Mouse (Mus musculus): Measurements from ENCODE around the gene Vti1b. TPM values are rescaled to one million over a fixed set of nuclear protein-coding genes. Genes with fewer than 3 reads are reported as not detected.
A peak's percentile ranks its signal among the peaks of the same experiment; 100 is the strongest.

Vti1b gene
- polyA plus RNA-seq, 1 experiment from 2014 or later: 87.5 TPM

GRCm38 (mm10) chr12:79135105-79135504, 37.4 kb downstream of the Vti1b start:
- H3K4me2 ChIP-seq: no peak overlapping the region
- peaks cover 11% of the 10 kb centered on the region; the same call in 1 of the 2 replicates for H3K4me1 ChIP-seq
- no peaks in the 10 kb centered on the region for H3K9me3 ChIP-seq
- no peak for ATAC-seq (ENCODE audit: borderline replicate concordance, extremely low read depth, low FRiP score, low TSS enrichment)
- 24% methylated on average over 4 of the region's 4 CpGs for WGBS
- H3K36me3 ChIP-seq: no peaks in the 10 kb centered on the region
- no peak overlapping the region for H3K4me3 ChIP-seq
- H3K27me3 ChIP-seq: peaks cover 34% of the 10 kb centered on the region
- no peak overlapping the region for H3K9ac ChIP-seq
- H3K27ac ChIP-seq: no peak overlapping the region

GRCm38 (mm10) chr12:79134676-79135075, 37.8 kb downstream of the Vti1b start:
- Histone ChIP-seq H3K4me2 (no peak overlapping the region), H3K4me1 (peaks cover 11% of the 10 kb centered on the region; the same call in 1 of the 2 replicates), H3K9me3 (no peaks in the 10 kb centered on the region), H3K4me3 (no peak overlapping the region), H3K27ac (no peak overlapping the region), H3K9ac (no peak overlapping the region), H3K27me3 (peaks cover 37% of the 10 kb centered on the region), H3K36me3 (no peaks in the 10 kb centered on the region)
- 18% methylated on average over 8 of the region's 8 CpGs for WGBS
- ATAC-seq (ENCODE audit: borderline replicate concordance, extremely low read depth, low FRiP score, low TSS enrichment): no peak

- H3K4me3 ChIP-seq: peak overlapping the region; percentile 40
- peak overlapping the region; percentile 85 for H3K4me2 ChIP-seq
- peaks cover 40% of the 10 kb centered on the region for H3K27me3 ChIP-seq
- 19% methylated on average over 5 of the region's 5 CpGs for WGBS
- no peaks in the 10 kb centered on the region for H3K36me3 ChIP-seq
- H3K4me1 ChIP-seq: peaks cover 11% of the 10 kb centered on the region; the same call in 1 of the 2 replicates
- ATAC-seq (ENCODE audit: borderline replicate concordance, extremely low read depth, low FRiP score, low TSS enrichment): no peak
- no peak overlapping the region for H3K9ac ChIP-seq
- no peak overlapping the region for H3K27ac ChIP-seq
- H3K9me3 ChIP-seq: no peaks in the 10 kb centered on the region
These were observed 40.6 kb downstream of the Vti1b start for GRCm38 (mm10) chr12:79131706-79132460.

DNA sequence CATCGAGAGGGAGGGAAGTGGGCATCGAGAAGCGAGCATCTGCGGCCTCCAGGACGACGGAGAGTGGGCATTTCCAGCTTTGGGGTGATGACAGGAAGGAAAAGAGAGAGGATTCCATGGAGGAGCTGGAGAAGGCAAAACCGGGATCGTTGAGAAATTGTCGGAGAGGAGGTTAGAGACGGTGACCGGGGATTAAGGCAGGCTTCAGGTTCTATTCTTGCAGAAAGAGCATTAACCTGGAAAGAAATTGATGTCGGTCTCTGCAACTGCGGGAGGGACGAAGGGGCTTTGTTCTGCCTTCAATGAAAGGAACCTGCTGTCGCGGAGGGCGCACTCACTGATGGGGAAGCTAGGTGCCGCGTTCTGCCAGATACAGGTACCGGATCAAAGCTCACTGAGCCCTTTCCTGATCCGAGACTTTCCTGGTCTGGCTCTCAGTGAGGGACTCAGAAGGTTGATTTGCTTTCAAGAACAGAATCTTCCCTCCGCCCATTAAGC, 41.2 kb downstream of the Vti1b start:
- H3K36me3 ChIP-seq: no peaks in the 10 kb centered on the region
- no peak overlapping the region for H3K27ac ChIP-seq
- peaks cover 11% of the 10 kb centered on the region; the same call in 1 of the 2 replicates for H3K4me1 ChIP-seq
- peak overlapping the region; percentile 40 for H3K4me3 ChIP-seq
- no peak for ATAC-seq (ENCODE audit: borderline replicate concordance, extremely low read depth, low FRiP score, low TSS enrichment)
- peaks cover 40% of the 10 kb centered on the region for H3K27me3 ChIP-seq
- H3K9me3 ChIP-seq: no peaks in the 10 kb centered on the region
- H3K9ac ChIP-seq: 0 out of 2 replicates have a peak overlapping the region, but pooled peaks have one; percentile 20
- 2% methylated on average over 22 of the region's 22 CpGs for WGBS
- peak overlapping the region; percentile 85 for H3K4me2 ChIP-seq

DNA sequence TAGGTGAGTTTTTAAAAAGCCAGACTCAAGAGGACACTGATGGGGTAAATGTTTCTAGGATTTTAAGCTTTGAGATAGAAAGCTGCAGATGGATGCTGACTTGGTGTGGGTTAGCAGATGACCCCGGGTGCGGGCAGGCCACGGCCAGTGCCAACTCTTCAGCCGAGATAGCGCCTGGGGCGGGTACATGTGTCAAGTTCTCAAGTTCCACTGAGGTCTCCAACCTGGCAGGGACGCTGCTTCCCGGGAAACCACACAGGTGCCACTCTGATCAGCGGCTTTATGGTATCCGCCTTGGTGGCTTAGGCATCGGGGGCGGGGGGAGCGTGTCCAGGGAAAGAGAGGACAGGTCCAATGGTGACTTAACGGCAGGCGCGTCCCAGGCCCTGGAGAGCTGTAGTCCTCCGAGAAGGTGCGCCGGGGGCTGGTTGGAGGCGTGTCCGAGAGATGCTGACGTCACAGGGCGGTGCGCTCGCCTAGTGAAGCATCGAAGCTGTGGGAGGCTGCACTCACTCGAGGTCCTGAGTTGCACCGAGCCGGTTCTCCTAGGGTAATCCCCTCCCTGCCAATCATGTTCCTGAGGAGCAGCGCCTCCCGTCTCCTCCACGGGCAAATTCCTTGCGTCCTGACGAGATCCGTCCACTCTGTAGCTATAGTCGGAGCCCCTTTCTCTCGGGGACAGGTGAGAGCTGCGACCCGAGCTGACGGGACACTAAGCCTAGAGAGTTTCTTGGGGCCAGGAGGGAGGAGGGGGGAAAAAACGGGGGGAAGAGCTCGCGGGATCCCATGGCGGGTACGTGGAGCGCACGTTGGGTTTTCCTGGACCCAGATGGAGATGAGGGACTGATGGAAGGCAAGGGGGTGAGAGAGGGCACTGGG, 41.9 kb downstream of the Vti1b start, which contains the start of gene Arg2:
TSS of gene Arg2 (plus strand) at position 479 of the 879 bp plus-strand sequence.
- Histone ChIP-seq H3K9ac (peak within 1 kb of the TSS; percentile 20; the same call in 1 of the 2 replicates), H3K4me2 (peak within 1 kb of the TSS; percentile 85), H3K9me3 (no peaks in the 10 kb centered on the region), H3K4me3 (peak within 1 kb of the TSS; percentile 40), H3K36me3 (no peaks in the 10 kb centered on the region), H3K27me3 (peaks cover 40% of the 10 kb centered on the region), H3K4me1 (peaks cover 11% of the 10 kb centered on the region; the same call in 1 of the 2 replicates), H3K27ac (no peak within 1 kb of the TSS)
- ATAC-seq (ENCODE audit: borderline replicate concordance, extremely low read depth, low FRiP score, low TSS enrichment): peak; percentile 87
- WGBS: under 1% methylated on average over 47 of the region's 47 CpGs

DNA sequence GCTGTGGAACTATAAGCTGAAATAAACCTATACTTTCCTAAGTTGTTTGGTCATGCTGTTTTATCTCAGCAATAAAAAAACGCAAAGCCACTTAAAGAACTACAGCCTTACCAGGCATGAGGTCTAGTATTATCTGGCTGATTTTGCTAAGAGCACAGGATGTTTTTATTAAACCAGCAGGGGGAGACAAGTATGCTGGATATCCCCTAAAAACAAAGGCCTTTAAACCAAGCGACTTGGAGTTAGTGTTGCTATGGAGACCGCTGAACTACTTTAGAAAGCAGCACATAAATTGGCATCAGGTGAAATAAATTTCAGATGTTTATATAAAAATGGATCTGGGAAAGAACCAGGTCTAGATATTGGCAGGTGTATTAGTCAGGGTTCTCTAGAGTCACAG, 49.6 kb downstream of the Vti1b start:
- Histone ChIP-seq H3K36me3 (no peaks in the 10 kb centered on the region), H3K4me1 (no peaks in the 10 kb centered on the region), H3K27ac (no peak overlapping the region), H3K9me3 (no peaks in the 10 kb centered on the region), H3K9ac (no peak overlapping the region), H3K4me2 (no peak overlapping the region), H3K4me3 (no peak overlapping the region), H3K27me3 (no peaks in the 10 kb centered on the region)
- no peak for ATAC-seq (ENCODE audit: borderline replicate concordance, extremely low read depth, low FRiP score, low TSS enrichment)
- 43% methylated on average over 3 of the region's 3 CpGs for WGBS

- no peak overlapping the region for H3K27ac ChIP-seq
- no peak overlapping the region for H3K9ac ChIP-seq
- no peak overlapping the region for H3K4me3 ChIP-seq
- no peaks in the 10 kb centered on the region for H3K36me3 ChIP-seq
- no peaks in the 10 kb centered on the region for H3K27me3 ChIP-seq
- H3K4me2 ChIP-seq: no peak overlapping the region
- no peaks in the 10 kb centered on the region for H3K9me3 ChIP-seq
- no peaks in the 10 kb centered on the region for H3K4me1 ChIP-seq
- no peak for ATAC-seq (ENCODE audit: borderline replicate concordance, extremely low read depth, low FRiP score, low TSS enrichment)
- 80% methylated on average over 4 of the region's 4 CpGs for WGBS
These were observed 53.5 kb downstream of the Vti1b start for GRCm38 (mm10) chr12:79118991-79119390.

Other genes starting within 250 kb of the Vti1b start
- 5.4 and 7.3 TPM in 2 replicates for gene Tmem229b, start 165.0 kb downstream of the Vti1b start, polyA plus RNA-seq (2015; fragmentation: Nextera tagmentation; extraction: Ambion mirVana)
- 3.3 and 3.4 TPM in 2 replicates for gene Plekhh1, start 143.5 kb downstream of the Vti1b start, polyA plus RNA-seq (2015; fragmentation: Nextera tagmentation; extraction: Ambion mirVana)
- gene Pigh, start 83.0 kb downstream of the Vti1b start, polyA plus RNA-seq (2015; fragmentation: Nextera tagmentation; extraction: Ambion mirVana): 23.9 and 28.6 TPM in 2 replicates
- 4.7 and 5.0 TPM in 2 replicates for gene Arg2, start 41.9 kb downstream of the Vti1b start, polyA plus RNA-seq (2015; fragmentation: Nextera tagmentation; extraction: Ambion mirVana)
- 23.2 and 24.1 TPM in 2 replicates for gene Rdh11, start 19.6 kb upstream of the Vti1b start, polyA plus RNA-seq (2015; fragmentation: Nextera tagmentation; extraction: Ambion mirVana)
- 1.7 and 1.8 TPM in 2 replicates for gene Rdh12, start 36.2 kb upstream of the Vti1b start, polyA plus RNA-seq (2015; fragmentation: Nextera tagmentation; extraction: Ambion mirVana)
- 10.9 and 12.3 TPM in 2 replicates for gene Zfyve26, start 123.6 kb upstream of the Vti1b start, polyA plus RNA-seq (2015; fragmentation: Nextera tagmentation; extraction: Ambion mirVana)
- 7.6 and 9.0 TPM in 2 replicates for gene Rad51b, start 124.6 kb upstream of the Vti1b start, polyA plus RNA-seq (2015; fragmentation: Nextera tagmentation; extraction: Ambion mirVana)